Mouse (Mus musculus) lung, postnatal 0 days (tissue): Measurements from ENCODE around the gene Gm45521. TPM values are rescaled to one million over a fixed set of nuclear protein-coding genes. Genes with fewer than 3 reads are reported as not detected.
A peak's percentile ranks its signal among the peaks of the same experiment; 100 is the strongest.

Source experiments
- ATAC-seq: fragments of 200-750 bp; cut with Nextera tagmentation; 2 replicates; pipeline ENCODE4 v1.8.0; 2017; ENCODE audit warnings: moderate library complexity
- DNase-seq: peaks from one replicate; pipeline ENCODE4 v3.0.0-alpha.2; 2016; ENCODE audit warnings: low spot score
- H3K27ac ChIP-seq: fragments of 300-500 bp; sonication (generic); 2 replicates; pipeline ENCODE4 v1.5.1; 2014; ENCODE audit warnings: antibody characterized with exemption, mild to moderate bottlenecking, low read length, mixed read lengths
- H3K27me3 ChIP-seq: fragments of 300-500 bp; sonication (generic); replicated peaks from 2 replicates; pipeline ENCODE4 v1.6.1; 2014; ENCODE audit warnings: low read length, mixed read lengths; ENCODE audit not compliant: insufficient read depth
- H3K36me3 ChIP-seq: fragments of 300-500 bp; sonication (generic); 2 replicates; pipeline ENCODE4 v1.6.1; 2014; ENCODE audit warnings: low read length, mixed read lengths; ENCODE audit not compliant: insufficient read depth
- H3K4me1 ChIP-seq: fragments of 300-500 bp; sonication (generic); 2 replicates; pipeline ENCODE4 v1.6.1; 2014; ENCODE audit warnings: antibody characterized with exemption, low read depth, low read length, mixed read lengths; ENCODE audit not compliant: insufficient read depth
- H3K4me2 ChIP-seq: fragments of 300-500 bp; sonication (generic); replicated peaks from 2 replicates; pipeline ENCODE4 v1.6.1; 2014; ENCODE audit warnings: low read depth, mild to moderate bottlenecking, low read length, moderate library complexity, mixed read lengths
- H3K4me3 ChIP-seq: fragments of 300-500 bp; sonication (generic); 2 replicates; pipeline ENCODE4 v1.5.1; 2014; ENCODE audit warnings: low read depth, low read length
- H3K9ac ChIP-seq: fragments of 300-500 bp; sonication (generic); replicated peaks from 2 replicates; pipeline ENCODE4 v1.6.1; 2014; ENCODE audit warnings: low read depth, mild to moderate bottlenecking
- H3K9me3 ChIP-seq: fragments of 300-500 bp; sonication (generic); 2 replicates; pipeline ENCODE4 v1.6.1; 2016; ENCODE audit warnings: low read length, mixed read lengths
- CTCF ChIP-seq: IDR thresholded peaks from 2 replicates; pipeline ENCODE4 v1.5.1; 2016; ENCODE audit warnings: antibody characterized with exemption, mild to moderate bottlenecking
- EP300 ChIP-seq: IDR thresholded peaks from 2 replicates; pipeline ENCODE4 v1.6.1; 2016; ENCODE audit warnings: antibody characterized with exemption, mild to moderate bottlenecking, control low read depth
- whole genome bisulfite sequencing: fragments of 180-500 bp; shearing (Covaris S2); extraction: QIAGEN DNeasy Blood & Tissue Kit; methylation state at CpG from one replicate; pipeline ENCODE4 v1.1.7; 2014; 5-methylcytosine and 5-hydroxymethylcytosine counted together
- polyA plus RNA-seq: library from polyadenylated mRNA; unstranded; fragments of >200 nt; fragmentation: Nextera tagmentation; extraction: Ambion mirVana; gene quantifications from 2 replicates; pipeline ENCODE4 v1.2.1, GENCODE M21; 2015

Gm45521 gene
- polyA plus RNA-seq, 1 experiment from 2014 or later = not detected

DNA sequence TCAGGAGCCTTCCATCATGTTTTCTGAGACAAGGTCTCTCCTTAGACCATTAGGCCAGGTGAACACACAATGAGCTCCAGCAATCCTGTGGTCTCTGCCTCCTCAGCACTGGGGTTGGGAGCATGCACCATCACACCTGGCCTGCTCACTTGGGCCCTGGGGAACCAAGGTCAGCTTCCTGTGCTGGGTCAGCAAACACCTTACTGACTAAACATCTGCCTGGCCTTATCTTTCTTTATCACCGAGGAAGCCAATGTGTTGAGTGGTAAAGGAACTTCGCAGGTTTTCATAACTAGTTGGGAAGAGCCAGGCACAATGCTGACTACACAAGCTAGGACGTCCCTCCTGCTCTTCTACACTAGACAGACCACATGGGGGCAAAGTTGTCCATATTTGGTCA lies 32.9 kb downstream of the Gm45521 start:
- ATAC-seq (no peak), DNase-seq (no peak)
- no peak overlapping the region for H3K27ac ChIP-seq
- H3K4me2 ChIP-seq = no peak overlapping the region
- no peaks in the 10 kb centered on the region for H3K36me3 ChIP-seq
- no peaks in the 10 kb centered on the region for H3K27me3 ChIP-seq
- H3K9ac ChIP-seq = no peak overlapping the region
- no peaks in the 10 kb centered on the region for H3K4me1 ChIP-seq
- H3K4me3 ChIP-seq = no peak overlapping the region
- WGBS = 49% methylated on average over 3 of the region's 3 CpGs
- H3K9me3 ChIP-seq = no peaks in the 10 kb centered on the region
- no peak for TF ChIP-seq EP300
- no peak for TF ChIP-seq CTCF

DNA sequence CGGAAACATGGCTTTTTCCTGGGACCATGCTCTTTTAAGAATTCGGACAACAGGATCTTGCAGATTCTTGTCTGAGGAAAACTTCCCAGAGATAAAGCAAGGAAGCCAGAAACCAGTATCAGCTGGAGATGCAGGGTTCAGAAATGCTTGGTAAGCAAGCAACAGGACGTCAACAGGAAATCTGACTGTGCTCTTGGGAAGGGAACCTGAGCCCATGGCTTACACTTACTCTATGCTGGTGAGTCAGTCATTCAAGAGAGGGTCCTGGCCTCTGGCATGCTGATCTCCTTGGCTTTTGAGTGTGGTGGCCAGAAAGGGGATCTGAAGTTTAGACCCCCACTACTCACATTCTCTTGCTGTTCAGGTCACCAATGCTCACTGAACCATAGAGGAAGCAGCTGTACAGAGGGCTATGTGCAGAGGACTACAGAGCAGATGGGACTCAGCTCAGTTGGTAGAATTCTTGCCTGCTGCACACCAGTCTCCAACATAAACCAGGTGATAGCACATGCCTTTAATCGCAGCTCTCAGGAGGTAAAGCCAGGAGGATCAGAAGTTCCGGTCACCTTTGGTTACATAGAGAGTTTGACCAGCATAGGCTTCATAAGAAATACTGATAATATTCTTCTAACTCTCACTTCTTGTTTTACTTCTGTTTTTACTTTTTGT lies 34.2 kb downstream of the Gm45521 start:
- no peak for ATAC-seq
- 76% methylated on average over 5 of the region's 5 CpGs for WGBS

DNA sequence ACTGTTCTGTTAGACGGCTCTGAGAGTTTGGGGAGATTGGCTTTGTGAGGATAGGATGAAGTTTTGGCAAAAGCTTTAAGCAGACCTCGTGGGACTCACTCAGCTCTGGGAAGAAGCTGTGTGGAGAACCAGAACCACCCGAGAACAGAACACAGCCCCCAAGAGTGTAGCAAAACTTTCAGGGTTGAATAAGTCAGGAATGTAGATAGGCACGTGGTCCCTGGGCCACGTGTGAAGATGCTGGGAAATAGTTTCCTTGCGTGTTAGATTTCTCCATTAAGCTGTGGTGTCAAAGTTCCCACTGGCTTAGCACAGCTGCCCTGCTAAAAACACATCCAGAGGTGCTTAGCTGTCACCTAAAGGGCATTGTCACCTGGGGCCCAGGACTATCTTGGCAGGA lies 35.1 kb downstream of the Gm45521 start:
- Histone ChIP-seq H3K27ac (no peak overlapping the region), H3K36me3 (no peaks in the 10 kb centered on the region), H3K4me2 (no peak overlapping the region), H3K4me1 (no peaks in the 10 kb centered on the region), H3K27me3 (no peaks in the 10 kb centered on the region), H3K9me3 (no peaks in the 10 kb centered on the region), H3K4me3 (no peak overlapping the region), H3K9ac (no peak overlapping the region)
- ATAC-seq (no peak), DNase-seq (no peak)
- TF ChIP-seq CTCF (no peak), EP300 (no peak)
- WGBS = 59% methylated on average over 6 of the region's 6 CpGs

More for the DNA sequence above, 34.2 kb downstream of the Gm45521 start:
- Histone ChIP-seq H3K9me3 (no peaks in the 10 kb centered on the region), H3K36me3 (no peaks in the 10 kb centered on the region), H3K9ac (no peak overlapping the region), H3K27ac (no peak overlapping the region), H3K4me2 (no peak overlapping the region), H3K4me1 (no peaks in the 10 kb centered on the region), H3K4me3 (no peak overlapping the region), H3K27me3 (no peaks in the 10 kb centered on the region)
- no peak for DNase-seq
- TF ChIP-seq CTCF (no peak), EP300 (no peak)

DNA sequence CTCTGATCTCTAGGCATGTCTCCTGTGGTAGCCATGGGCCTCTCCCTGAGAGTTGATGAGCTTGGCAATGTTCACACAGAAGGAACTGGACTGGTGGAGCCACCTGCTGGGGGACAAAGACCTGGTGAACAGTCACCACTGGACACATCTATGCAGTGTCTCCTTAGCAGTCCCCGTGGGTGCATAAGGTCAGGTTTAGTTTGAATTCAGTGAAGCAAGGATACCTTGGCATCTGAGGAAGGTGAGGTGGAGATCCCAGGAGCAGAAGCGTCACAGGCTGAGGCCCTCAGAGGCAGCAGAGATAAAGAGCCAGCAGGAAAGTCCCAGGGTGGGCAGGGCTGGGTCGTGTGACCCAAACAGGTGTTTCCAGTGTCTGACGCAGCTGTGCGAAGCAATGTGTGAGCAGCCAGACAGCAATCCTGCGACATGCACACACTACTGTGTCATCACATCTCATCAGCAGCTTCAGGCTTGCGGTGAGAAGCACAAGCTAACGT lies 37.2 kb downstream of the Gm45521 start, which contains the start of gene Dnase1l3:
Gene Dnase1l3 (minus strand): TSS at position 303 of the 497 bp plus-strand sequence.
- no peak within 1 kb of the TSS for H3K4me3 ChIP-seq
- 44% methylated on average over 8 of the region's 8 CpGs for WGBS
- H3K27ac ChIP-seq = no peak within 1 kb of the TSS
- H3K4me1 ChIP-seq = no peaks in the 10 kb centered on the region
- no peaks in the 10 kb centered on the region for H3K9me3 ChIP-seq
- peak; percentile 71 for TF ChIP-seq CTCF
- no peak for TF ChIP-seq EP300
- H3K27me3 ChIP-seq = no peaks in the 10 kb centered on the region
- peak; percentile 45; the same call in 1 of the 2 replicates for ATAC-seq
- no peaks in the 10 kb centered on the region for H3K36me3 ChIP-seq
- peak; percentile 54 for DNase-seq
- no peak within 1 kb of the TSS for H3K9ac ChIP-seq
- H3K4me2 ChIP-seq = no peak within 1 kb of the TSS

DNA sequence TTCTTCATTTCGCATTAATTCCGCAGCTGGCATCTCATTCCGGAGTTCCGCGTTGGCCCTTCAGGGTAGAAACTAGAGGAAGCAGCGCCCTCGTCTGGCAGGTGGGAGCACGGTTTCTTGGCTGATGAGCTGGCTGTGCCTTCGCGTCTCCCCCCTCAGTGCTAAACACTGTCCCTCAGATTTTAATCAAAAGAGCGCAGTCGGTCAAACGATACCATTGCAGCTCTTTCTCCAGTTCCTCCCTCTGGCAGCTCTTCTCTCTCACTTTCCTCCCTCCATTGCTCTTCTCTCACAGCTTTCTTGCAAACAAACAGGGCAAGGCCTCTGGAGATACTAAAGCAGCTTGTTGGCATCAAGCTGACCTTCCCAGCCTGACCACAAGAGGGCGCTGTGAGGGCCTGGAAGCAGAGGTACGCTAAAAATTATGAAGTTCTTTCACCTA lies 40.2 kb downstream of the Gm45521 start:
- DNase-seq (peak; percentile 86), ATAC-seq (peak; percentile 77)
- peak; percentile 73 for TF ChIP-seq CTCF
- no peak for TF ChIP-seq EP300
- Histone ChIP-seq H3K4me1 (no peaks in the 10 kb centered on the region), H3K9me3 (no peaks in the 10 kb centered on the region), H3K27ac (no peak overlapping the region), H3K9ac (no peak overlapping the region), H3K36me3 (no peaks in the 10 kb centered on the region), H3K27me3 (0 out of 2 replicates have a peak, but pooled peaks cover 8% of the 10 kb centered on the region), H3K4me3 (no peak overlapping the region), H3K4me2 (peak overlapping the region; percentile 46)
- WGBS = 0% methylated on average over 15 of the region's 15 CpGs

DNA sequence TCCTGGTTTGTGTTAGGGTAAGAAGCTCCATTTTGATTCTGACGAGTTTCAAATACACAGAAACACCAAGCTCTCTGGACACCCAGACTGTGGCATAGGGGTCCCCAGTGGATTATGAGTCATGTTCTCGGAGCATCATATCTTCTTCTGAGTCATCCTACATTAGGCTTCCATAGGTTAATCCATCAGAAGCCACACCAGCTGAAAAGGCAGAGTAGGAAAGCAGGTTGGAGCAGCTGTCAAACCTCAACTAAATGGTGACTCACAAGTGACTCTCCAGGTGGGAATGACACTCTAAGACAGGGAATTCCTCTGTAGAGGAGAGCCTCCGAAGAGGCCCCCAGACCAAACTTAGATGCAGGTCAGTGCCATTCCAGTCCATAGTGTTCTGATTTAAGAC lies 41.9 kb downstream of the Gm45521 start:
- 68% methylated on average over 3 of the region's 3 CpGs for WGBS
- no peak overlapping the region for H3K9ac ChIP-seq
- DNase-seq (no peak), ATAC-seq (no peak)
- TF ChIP-seq CTCF = no peak
- TF ChIP-seq EP300 = no peak
- H3K36me3 ChIP-seq = no peaks in the 10 kb centered on the region
- 0 out of 2 replicates have a peak, but pooled peaks cover 8% of the 10 kb centered on the region for H3K27me3 ChIP-seq
- no peak overlapping the region for H3K4me3 ChIP-seq
- no peaks in the 10 kb centered on the region for H3K9me3 ChIP-seq
- no peak overlapping the region for H3K4me2 ChIP-seq
- H3K4me1 ChIP-seq = peaks cover 3% of the 10 kb centered on the region; the same call in 1 of the 2 replicates
- H3K27ac ChIP-seq = no peak overlapping the region
